Mouse (Mus musculus): ENCODE measurements at regions not wholly inside any gene's neighbourhood (a gene's known extent, or its start where the extent isn't known, plus 50 kb on each side); places are given as distances from the start of the nearest gene placed in this dataset.
A peak's percentile ranks its signal among the peaks of the same experiment; 100 is the strongest.

- peak; percentile 90 for ATAC-seq (replicated peaks; ENCODE audit: poor library complexity, severe bottlenecking)
These were observed 52.2 kb upstream of the Cp start for GRCm38 (mm10) chr3:19904446-19905275.

All from granulocyte monocyte progenitor cell, adult 5-6 weeks (primary cell).